Mouse (Mus musculus): ENCODE results near the gene Selenoo. TPM values are rescaled to one million over a fixed set of nuclear protein-coding genes. Genes with fewer than 3 reads are reported as not detected.

Gene Selenoo
- total and polyA plus RNA-seq, 2 experiments, result 91.0 to 122 TPM

GRCm38 (mm10) chr15:89070606-89071005 is 18.3 kb upstream of the Selenoo start:
- WGBS, result 71% methylated on average over 24 of the region's 24 CpGs
- Histone ChIP-seq H3K27ac (replicated peaks; ENCODE audit: insufficient read depth, low read depth, low read length) (no peak overlapping the region), H3K27me3 (ENCODE audit: control insufficient read depth, insufficient read depth, low read length) (peaks cover 20% of the 10 kb centered on the region), H3K4me1 (ENCODE audit: control insufficient read depth, insufficient read depth, low read length) (peaks cover 3% of the 10 kb centered on the region; the same call in 1 of the 2 replicates), H3K4me3 (ENCODE audit: insufficient read depth, low read depth, low read length) (no peak overlapping the region), H3K9ac (ENCODE audit: low read depth, low read length) (no peak overlapping the region), H3K36me3 (ENCODE audit: control insufficient read depth, insufficient read depth, low read length) (no peaks in the 10 kb centered on the region), H3K79me2 (ENCODE audit: control insufficient read depth, insufficient read depth, low read length) (no peaks in the 10 kb centered on the region)
- TF ChIP-seq POLR2A (IDR thresholded peaks at IDR 0.05; ENCODE audit: extremely low read depth, insufficient read depth, low read length) (no peak), CTCF (IDR thresholded peaks at IDR 0.05; ENCODE audit: low read depth, low read length) (no peak)
- no peak for DNase-seq (ENCODE audit: extremely low read depth, low read depth, low spot score)

- Histone ChIP-seq H3K27ac (replicated peaks; ENCODE audit: insufficient read depth, low read depth, low read length) (no peak overlapping the region), H3K79me2 (ENCODE audit: control insufficient read depth, insufficient read depth, low read length) (peaks cover 21% of the 10 kb centered on the region; the same call in 1 of the 2 replicates), H3K9ac (ENCODE audit: low read depth, low read length) (no peak overlapping the region), H3K27me3 (ENCODE audit: control insufficient read depth, insufficient read depth, low read length) (no peaks in the 10 kb centered on the region), H3K4me1 (ENCODE audit: control insufficient read depth, insufficient read depth, low read length) (peaks cover 15% of the 10 kb centered on the region), H3K36me3 (ENCODE audit: control insufficient read depth, insufficient read depth, low read length) (no peaks in the 10 kb centered on the region), H3K4me3 (ENCODE audit: insufficient read depth, low read depth, low read length) (no peak overlapping the region)
- TF ChIP-seq CTCF (IDR thresholded peaks at IDR 0.05; ENCODE audit: low read depth, low read length) (no peak), POLR2A (IDR thresholded peaks at IDR 0.05; ENCODE audit: extremely low read depth, insufficient read depth, low read length) (no peak)
- DNase-seq (ENCODE audit: extremely low read depth, low read depth, low spot score), result no peak
- 88% methylated on average over 10 of the region's 10 CpGs for WGBS
Observed at GRCm38 (mm10) chr15:89073993-89074603, 14.8 kb upstream of the Selenoo start.

- Histone ChIP-seq H3K27ac (replicated peaks; ENCODE audit: insufficient read depth, low read depth, low read length) (peak within 1 kb of the TSS; percentile 96), H3K27me3 (ENCODE audit: control insufficient read depth, insufficient read depth, low read length) (no peaks in the 10 kb centered on the region), H3K4me1 (ENCODE audit: control insufficient read depth, insufficient read depth, low read length) (peaks cover 15% of the 10 kb centered on the region), H3K79me2 (ENCODE audit: control insufficient read depth, insufficient read depth, low read length) (peaks cover 21% of the 10 kb centered on the region; the same call in 1 of the 2 replicates), H3K4me3 (ENCODE audit: insufficient read depth, low read depth, low read length) (peak within 1 kb of the TSS; percentile 96), H3K9ac (ENCODE audit: low read depth, low read length) (peak within 1 kb of the TSS; percentile 96), H3K36me3 (ENCODE audit: control insufficient read depth, insufficient read depth, low read length) (0 out of 2 replicates have a peak, but pooled peaks cover 2% of the 10 kb centered on the region)
- 34% methylated on average over 11 of the region's 11 CpGs for WGBS
- DNase-seq (ENCODE audit: extremely low read depth, low read depth, low spot score), result peak; percentile 28
- no peak for TF ChIP-seq CTCF (IDR thresholded peaks at IDR 0.05; ENCODE audit: low read depth, low read length)
- TF ChIP-seq POLR2A (IDR thresholded peaks at IDR 0.05; ENCODE audit: extremely low read depth, insufficient read depth, low read length), result no peak
Observed at GRCm38 (mm10) chr15:89074613-89075477, 14.0 kb upstream of the Selenoo start, which contains the start of gene Trabd. Trabd (plus strand) TSS chr15:89075124.

- Histone ChIP-seq H3K36me3 (ENCODE audit: control insufficient read depth, insufficient read depth, low read length) (0 out of 2 replicates have a peak, but pooled peaks cover 2% of the 10 kb centered on the region), H3K27ac (replicated peaks; ENCODE audit: insufficient read depth, low read depth, low read length) (peak overlapping the region; percentile 96), H3K4me1 (ENCODE audit: control insufficient read depth, insufficient read depth, low read length) (peaks cover 15% of the 10 kb centered on the region), H3K79me2 (ENCODE audit: control insufficient read depth, insufficient read depth, low read length) (peaks cover 21% of the 10 kb centered on the region; the same call in 1 of the 2 replicates), H3K9ac (ENCODE audit: low read depth, low read length) (peak overlapping the region; percentile 96), H3K4me3 (ENCODE audit: insufficient read depth, low read depth, low read length) (peak overlapping the region; percentile 96), H3K27me3 (ENCODE audit: control insufficient read depth, insufficient read depth, low read length) (no peaks in the 10 kb centered on the region)
- DNase-seq (ENCODE audit: extremely low read depth, low read depth, low spot score), result peak; percentile 62
- TF ChIP-seq POLR2A (IDR thresholded peaks at IDR 0.05; ENCODE audit: extremely low read depth, insufficient read depth, low read length) (peak; percentile 70), CTCF (IDR thresholded peaks at IDR 0.05; ENCODE audit: low read depth, low read length) (no peak)
- under 1% methylated on average over 57 of the region's 59 CpGs for WGBS
Observed at GRCm38 (mm10) chr15:89075478-89076147, 13.3 kb upstream of the Selenoo start.

GRCm38 (mm10) chr15:89076156-89076731 is 12.6 kb upstream of the Selenoo start:
- peaks cover 15% of the 10 kb centered on the region for H3K4me1 ChIP-seq (ENCODE audit: control insufficient read depth, insufficient read depth, low read length)
- peaks cover 21% of the 10 kb centered on the region; the same call in 1 of the 2 replicates for H3K79me2 ChIP-seq (ENCODE audit: control insufficient read depth, insufficient read depth, low read length)
- 0 out of 2 replicates have a peak, but pooled peaks cover 2% of the 10 kb centered on the region for H3K36me3 ChIP-seq (ENCODE audit: control insufficient read depth, insufficient read depth, low read length)
- no peaks in the 10 kb centered on the region for H3K27me3 ChIP-seq (ENCODE audit: control insufficient read depth, insufficient read depth, low read length)
- TF ChIP-seq CTCF (IDR thresholded peaks at IDR 0.05; ENCODE audit: low read depth, low read length) (no peak), POLR2A (IDR thresholded peaks at IDR 0.05; ENCODE audit: extremely low read depth, insufficient read depth, low read length) (no peak)
- H3K27ac ChIP-seq (replicated peaks; ENCODE audit: insufficient read depth, low read depth, low read length), result peak overlapping the region; percentile 97
- peak overlapping the region; percentile 96 for H3K4me3 ChIP-seq (ENCODE audit: insufficient read depth, low read depth, low read length)
- WGBS, result under 1% methylated on average over 36 of the region's 39 CpGs
- H3K9ac ChIP-seq (ENCODE audit: low read depth, low read length), result peak overlapping the region; percentile 96
- DNase-seq (ENCODE audit: extremely low read depth, low read depth, low spot score), result peak; percentile 64

Measured in liver, adult 2 months (tissue).